Mouse (Mus musculus) liver, embryonic 14.5 days (tissue): ENCODE results near the gene Nt5e. TPM values are rescaled to one million over a fixed set of nuclear protein-coding genes. Genes with fewer than 3 reads are reported as not detected.
A peak's percentile ranks its signal among the peaks of the same experiment; 100 is the strongest.

Experiments used
- ATAC-seq: fragments of 200-750 bp; cut with Nextera tagmentation; 2 replicates; pipeline ENCODE4 v1.8.0; 2017; ENCODE audit warnings: moderate number of reproducible peaks, mild to moderate bottlenecking, moderate library complexity; ENCODE audit not compliant: insufficient read depth
- DNase-seq, 3 experiments: peaks; one replicate each; pipeline ENCODE4 v3.0.0-alpha.2; 2012 to 2013; ENCODE audit warnings: low read depth in 3 of 3, low spot score in 3 of 3
- H3K27ac ChIP-seq: fragments of 300-500 bp; sonication (generic); 2 replicates; pipeline ENCODE4 v1.5.1; 2014; ENCODE audit warnings: moderate library complexity, mild to moderate bottlenecking, control low read depth, inconsistent platforms
- H3K27me3 ChIP-seq: fragments of 300-500 bp; sonication (generic); 2 replicates; pipeline ENCODE4 v1.6.1; 2014; ENCODE audit warnings: mild to moderate bottlenecking, low read length, moderate library complexity; ENCODE audit not compliant: control insufficient read depth, insufficient read depth
- H3K36me3 ChIP-seq: fragments of 300-500 bp; sonication (generic); replicated peaks from 2 replicates; pipeline ENCODE4 v1.6.1; 2014; ENCODE audit warnings: low read depth; ENCODE audit not compliant: control insufficient read depth, insufficient read depth
- H3K4me1 ChIP-seq, 2 experiments: fragments of 200-500 bp in 1 of 2; fragments of 300-500 bp in 1 of 2; sonication (generic) in 1 of 2; replicated peaks; 2 replicates each; pipeline ENCODE4 v1.6.1; 2012 to 2014; ENCODE audit warnings: antibody characterized with exemption in 1 of 2, inconsistent platforms in 1 of 2, low read length in 1 of 2; ENCODE audit not compliant: control insufficient read depth in 2 of 2, insufficient read depth in 2 of 2
- H3K4me2 ChIP-seq: fragments of 300-500 bp; sonication (generic); 2 replicates; pipeline ENCODE4 v1.6.1; 2014; ENCODE audit warnings: low read depth, mild to moderate bottlenecking, control low read depth, moderate library complexity
- H3K4me3 ChIP-seq, 2 experiments: fragments of 200-500 bp in 1 of 2; fragments of 300-500 bp in 1 of 2; sonication (generic) in 1 of 2; 2 replicates each; pipeline ENCODE4 v1.5.1; 2012 to 2014; ENCODE audit warnings: low read depth in 2 of 2, low read length in 2 of 2, mild to moderate bottlenecking in 2 of 2, control low read depth in 1 of 2, inconsistent platforms in 1 of 2, moderate library complexity in 1 of 2; ENCODE audit not compliant: insufficient read depth in 1 of 2
- H3K9ac ChIP-seq: fragments of 300-500 bp; sonication (generic); replicated peaks from 2 replicates; pipeline ENCODE4 v1.6.1; 2014; ENCODE audit warnings: mild to moderate bottlenecking, control low read depth, moderate library complexity
- H3K9me3 ChIP-seq: fragments of 300-500 bp; sonication (generic); 2 replicates; pipeline ENCODE4 v1.6.1; 2016; ENCODE audit warnings: low read length, mixed read lengths; ENCODE audit not compliant: control insufficient read depth
- CTCF ChIP-seq: IDR thresholded peaks from 2 replicates; pipeline ENCODE4 v1.5.1; 2016; ENCODE audit warnings: antibody characterized with exemption, low read depth, control low read depth
- EP300 ChIP-seq: IDR thresholded peaks from 2 replicates; pipeline ENCODE4 v1.6.1; 2016; ENCODE audit warnings: antibody characterized with exemption, low read depth
- WGBS: fragments of 180-500 bp; shearing (Covaris S2); extraction: QIAGEN DNeasy Blood & Tissue Kit; methylation state at CpG from one replicate; pipeline ENCODE4 v1.1.7; 2014; ENCODE audit not compliant: insufficient replicate concordance; 5-methylcytosine and 5-hydroxymethylcytosine counted together
- polyA plus RNA-seq, 2 experiments: library from polyadenylated mRNA; depleted of rRNA in 1 of 2; stranded (reverse) in 1 of 2; unstranded in 1 of 2; fragments of >200 nt; fragmentation: Nextera tagmentation in 1 of 2; extraction: Ambion mirVana in 1 of 2; gene quantifications; 2 replicates each; pipeline versions ENCODE4 v1.2.1 to v1.2.3; 2012 to 2014

The Nt5e gene
- polyA plus RNA-seq, 2 experiments = 4.9 to 8.2 TPM

DNA sequence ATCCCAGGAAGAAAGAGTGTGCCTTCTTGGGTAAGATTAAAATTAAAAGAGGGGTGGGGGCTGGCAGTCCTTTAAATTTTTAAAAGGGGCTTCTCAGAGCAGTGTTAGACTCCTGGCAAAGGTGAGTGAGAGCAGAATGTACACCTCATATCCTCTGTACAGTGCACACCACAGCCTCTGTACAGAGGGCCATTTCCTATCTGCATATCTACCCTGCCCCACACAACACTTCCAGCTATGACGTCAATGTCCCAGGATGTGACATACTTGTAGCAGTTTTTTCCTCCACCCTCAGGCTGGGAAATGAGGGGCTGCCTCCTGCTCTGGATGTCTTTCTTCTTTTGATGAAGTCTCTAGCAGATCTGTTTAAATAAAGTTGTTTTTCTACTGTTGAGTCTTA is 17.9 kb upstream of the Nt5e start:
- H3K4me3 ChIP-seq = no peak overlapping the region
- no peak overlapping the region for H3K4me2 ChIP-seq
- no peak for ATAC-seq
- no peak for TF ChIP-seq EP300
- TF ChIP-seq CTCF = no peak
- 6% methylated on average over 1 of the region's 1 CpGs for WGBS
- H3K9me3 ChIP-seq = no peaks in the 10 kb centered on the region
- no peak overlapping the region for H3K9ac ChIP-seq
- H3K36me3 ChIP-seq = no peaks in the 10 kb centered on the region
- no peaks in the 10 kb centered on the region for H3K4me1 ChIP-seq
- no peak for DNase-seq
- H3K27me3 ChIP-seq = no peaks in the 10 kb centered on the region
- no peak overlapping the region for H3K27ac ChIP-seq

DNA sequence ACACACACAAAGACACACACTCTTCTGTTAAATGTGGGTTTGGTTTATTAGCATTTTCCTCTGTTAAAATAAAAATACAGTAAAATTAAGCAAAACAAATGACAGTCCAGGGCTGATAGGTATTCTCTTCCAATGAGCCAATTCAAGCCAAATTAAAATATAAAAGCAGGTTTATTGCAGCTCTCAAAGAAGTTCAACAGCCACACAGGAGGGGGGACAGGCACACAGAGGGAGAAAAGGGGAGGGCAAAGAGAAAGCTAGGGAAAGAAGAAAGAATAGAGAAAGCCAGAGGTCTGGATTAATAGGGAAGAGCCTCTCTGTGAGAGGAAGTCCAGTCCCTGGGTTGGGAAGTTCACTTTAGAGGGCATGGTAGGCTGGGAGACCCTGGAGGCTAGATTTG is 7.8 kb upstream of the Nt5e start:
- Histone ChIP-seq H3K4me3 (no peak overlapping the region), H3K9ac (no peak overlapping the region), H3K27ac (no peak overlapping the region), H3K4me2 (no peak overlapping the region), H3K27me3 (no peaks in the 10 kb centered on the region), H3K36me3 (no peaks in the 10 kb centered on the region), H3K4me1 (no peaks in the 10 kb centered on the region), H3K9me3 (no peaks in the 10 kb centered on the region)
- no peak for DNase-seq
- no peak for ATAC-seq
- TF ChIP-seq CTCF = no peak
- TF ChIP-seq EP300 = no peak

GRCm38 (mm10) chr9:88324616-88325015 is 2.4 kb upstream of the Nt5e start:
- H3K27ac ChIP-seq = no peak overlapping the region
- no peaks in the 10 kb centered on the region for H3K4me1 ChIP-seq
- TF ChIP-seq EP300 (no peak), CTCF (no peak)
- no peaks in the 10 kb centered on the region for H3K36me3 ChIP-seq
- H3K9ac ChIP-seq = no peak overlapping the region
- WGBS = 17% methylated on average over 3 of the region's 3 CpGs
- no peak for ATAC-seq
- H3K4me3 ChIP-seq = no peak overlapping the region
- peaks cover 14% of the 10 kb centered on the region for H3K27me3 ChIP-seq
- no peak overlapping the region for H3K4me2 ChIP-seq
- H3K9me3 ChIP-seq = no peaks in the 10 kb centered on the region
- DNase-seq = no peak

DNA sequence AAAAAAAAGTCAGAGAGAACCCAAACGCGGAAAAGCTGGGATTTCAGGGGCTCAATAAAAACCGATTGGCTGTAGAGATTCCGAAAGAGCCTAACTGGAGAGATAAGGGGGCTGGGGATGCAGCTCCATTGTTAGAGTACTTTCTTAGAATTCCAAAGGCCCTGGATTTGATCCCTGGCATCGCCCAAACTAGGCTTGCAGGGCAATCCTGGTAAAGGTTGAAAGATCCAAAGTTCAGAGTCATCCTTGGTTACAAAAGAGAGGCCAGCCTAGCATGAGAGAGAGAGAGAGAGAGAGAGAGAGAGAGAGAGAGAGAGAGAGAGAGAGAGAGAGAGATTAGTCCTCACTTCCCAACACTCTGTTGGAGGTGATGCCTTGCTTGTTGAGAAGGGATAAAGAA is 1.7 kb downstream of the Nt5e start:
- H3K4me2 ChIP-seq = peak overlapping the region; percentile 63
- no peak overlapping the region for H3K27ac ChIP-seq
- TF ChIP-seq EP300 = no peak
- TF ChIP-seq CTCF = no peak
- 25% methylated on average over 5 of the region's 5 CpGs for WGBS
- DNase-seq = no peak
- no peaks in the 10 kb centered on the region for H3K36me3 ChIP-seq
- H3K27me3 ChIP-seq = peaks cover 14% of the 10 kb centered on the region
- H3K9me3 ChIP-seq = no peaks in the 10 kb centered on the region
- no peaks in the 10 kb centered on the region for H3K4me1 ChIP-seq
- H3K9ac ChIP-seq = no peak overlapping the region
- ATAC-seq = no peak
- H3K4me3 ChIP-seq = no peak overlapping the region

DNA sequence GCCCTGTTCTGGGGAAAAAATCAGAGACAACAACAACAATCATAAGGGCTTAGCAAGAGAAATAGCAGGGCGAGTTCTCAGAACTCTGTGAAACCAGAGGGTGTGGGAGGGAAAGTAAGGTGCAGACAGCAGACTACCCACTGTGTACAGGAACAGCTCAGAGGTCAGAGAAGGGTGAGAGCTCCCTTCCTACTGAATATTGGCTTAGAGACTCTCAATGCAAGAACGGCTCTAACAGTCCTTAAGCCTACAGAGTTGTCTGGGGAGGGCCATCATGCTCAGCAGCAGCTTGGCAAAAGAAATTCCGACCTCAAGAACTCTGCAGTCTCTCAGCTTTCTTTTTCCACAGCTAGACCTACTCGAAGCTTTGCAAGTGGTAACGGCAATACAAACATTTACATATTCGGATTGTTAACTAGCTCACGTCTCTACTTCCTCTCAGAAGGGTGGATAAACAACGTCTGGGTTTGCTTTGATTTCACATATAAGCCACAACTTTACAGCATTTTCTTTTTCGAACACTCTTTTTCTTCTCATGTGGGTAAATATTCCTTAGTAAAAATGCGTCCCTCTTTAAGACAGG is 2.3 kb downstream of the Nt5e start:
- Histone ChIP-seq H3K9me3 (no peaks in the 10 kb centered on the region), H3K36me3 (no peaks in the 10 kb centered on the region), H3K4me3 (no peak overlapping the region), H3K4me1 (no peaks in the 10 kb centered on the region), H3K4me2 (peak overlapping the region; percentile 33), H3K9ac (no peak overlapping the region), H3K27ac (no peak overlapping the region), H3K27me3 (peaks cover 14% of the 10 kb centered on the region)
- DNase-seq (no peak), ATAC-seq (no peak)
- no peak for TF ChIP-seq EP300
- TF ChIP-seq CTCF = no peak
- 25% methylated on average over 10 of the region's 10 CpGs for WGBS
